Mouse (Mus musculus): Measurements from ENCODE around the gene Gm3020.
"Not testable (repeated sequence)": the region's sequence is repeated elsewhere in the genome, so short reads cannot be mapped to it uniquely, and the experiment has no call there.

Gene Gm3020

DNA sequence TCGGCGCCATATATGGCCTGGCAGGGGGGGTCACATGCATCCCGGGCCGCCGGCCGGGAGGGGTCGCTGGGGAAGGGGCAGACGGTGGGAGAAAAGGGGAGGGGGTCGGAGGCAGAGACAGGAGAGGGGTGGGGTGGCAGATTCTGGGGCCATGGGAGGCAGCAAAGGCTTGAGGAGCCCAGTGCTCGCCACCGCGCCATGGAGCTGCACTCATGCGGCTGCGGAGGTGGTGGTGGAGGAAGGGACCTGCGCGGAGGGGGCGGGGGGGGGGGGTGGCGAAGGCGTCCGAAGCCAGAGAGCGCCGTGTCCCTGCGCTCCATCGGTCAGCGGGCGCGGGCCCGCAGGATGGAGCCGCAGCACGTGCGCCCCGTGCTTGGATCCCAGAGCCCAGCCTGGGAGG lies at the start of gene Gm3020:
Gene Gm3020 (plus strand): TSS at position 301 of the 400 bp plus-strand sequence.
- not testable (repeated sequence) for DNase-seq

DNA sequence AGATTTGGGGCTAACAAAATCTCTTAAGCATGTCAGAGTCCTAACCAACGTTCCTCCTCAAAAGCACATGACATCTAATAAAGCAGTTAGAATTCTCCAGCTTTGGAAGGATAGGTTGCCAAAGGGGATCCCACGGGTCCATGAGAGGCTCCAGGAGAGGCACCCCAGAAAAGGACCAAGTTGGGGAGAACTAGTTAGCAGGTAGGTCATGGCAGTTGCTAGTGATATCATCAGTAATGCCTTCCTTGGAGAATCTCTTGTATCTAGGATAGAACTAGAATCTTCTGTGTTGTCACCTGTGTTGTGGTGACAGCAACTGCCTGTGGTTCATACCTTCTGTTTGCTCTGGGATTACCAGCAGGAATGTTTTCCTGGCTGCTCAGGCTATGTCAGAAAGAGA lies 17.6 kb upstream of the Gm3020 start, which contains the start of gene Gm3012:
Gene Gm3012 (plus strand): TSS at position 301 of the 400 bp plus-strand sequence.
- DNase-seq = not testable (repeated sequence)

- not testable (repeated sequence) for DNase-seq
These were observed 36.7 kb downstream of the Gm3020 start, which contains the start of gene Gm3043 for GRCm38 (mm10) chr14:3688483-3688882. TSS of gene Gm3043 (plus strand) at chr14:3688783.

Measured in kidney, postnatal 14 days (tissue).